Mouse (Mus musculus) stomach, embryonic 15.5 days (tissue): Measurements from ENCODE around the gene Ccdc85b. TPM values are rescaled to one million over a fixed set of nuclear protein-coding genes. Genes with fewer than 3 reads are reported as not detected.
"Not testable (repeated sequence)": the region's sequence is repeated elsewhere in the genome, so short reads cannot be mapped to it uniquely, and the experiment has no call there.

Experiments used
- ATAC-seq: fragments of 200-750 bp; cut with Nextera tagmentation; 2 replicates; pipeline ENCODE4 v1.8.0; 2017; ENCODE audit warnings: low read depth, moderate number of reproducible peaks, moderate TSS enrichment; ENCODE audit not compliant: insufficient read depth, low FRiP score
- H3K27ac ChIP-seq: fragments of 300-500 bp; sonication (generic); 2 replicates; pipeline ENCODE4 v1.5.1; 2015; ENCODE audit warnings: mild to moderate bottlenecking, inconsistent platforms
- H3K27me3 ChIP-seq: fragments of 300-500 bp; sonication (generic); replicated peaks from 2 replicates; pipeline ENCODE4 v1.6.1; 2015; ENCODE audit warnings: inconsistent platforms
- H3K36me3 ChIP-seq: fragments of 300-500 bp; sonication (generic); 2 replicates; pipeline ENCODE4 v1.6.1; 2015; ENCODE audit warnings: inconsistent platforms
- H3K4me1 ChIP-seq: fragments of 300-500 bp; sonication (generic); 2 replicates; pipeline ENCODE4 v1.6.1; 2015; ENCODE audit warnings: inconsistent platforms
- H3K4me2 ChIP-seq: fragments of 300-500 bp; sonication (generic); 2 replicates; pipeline ENCODE4 v1.6.1; 2015; ENCODE audit warnings: mild to moderate bottlenecking, inconsistent platforms
- H3K4me3 ChIP-seq: fragments of 300-500 bp; sonication (generic); replicated peaks from 2 replicates; pipeline ENCODE4 v1.5.1; 2015; ENCODE audit warnings: inconsistent platforms
- H3K9ac ChIP-seq: fragments of 300-500 bp; sonication (generic); 2 replicates; pipeline ENCODE4 v1.6.1; 2015; ENCODE audit warnings: inconsistent platforms
- H3K9me3 ChIP-seq: fragments of 300-500 bp; sonication (generic); 2 replicates; pipeline ENCODE4 v1.6.1; 2016; ENCODE audit warnings: inconsistent platforms
- WGBS: fragments of 180-500 bp; shearing (Covaris S2); methylation state at CpG from one replicate; pipeline ENCODE4 v1.1.7; 2015; 5-methylcytosine and 5-hydroxymethylcytosine counted together
- polyA plus RNA-seq: library from polyadenylated mRNA; unstranded; fragments of >200 nt; fragmentation: Nextera tagmentation; extraction: Ambion mirVana; gene quantifications from 2 replicates; pipeline ENCODE4 v1.2.1, GENCODE M21; 2015

Gene Ccdc85b
- polyA plus RNA-seq, result 11.8 and 11.9 TPM in 2 replicates

DNA sequence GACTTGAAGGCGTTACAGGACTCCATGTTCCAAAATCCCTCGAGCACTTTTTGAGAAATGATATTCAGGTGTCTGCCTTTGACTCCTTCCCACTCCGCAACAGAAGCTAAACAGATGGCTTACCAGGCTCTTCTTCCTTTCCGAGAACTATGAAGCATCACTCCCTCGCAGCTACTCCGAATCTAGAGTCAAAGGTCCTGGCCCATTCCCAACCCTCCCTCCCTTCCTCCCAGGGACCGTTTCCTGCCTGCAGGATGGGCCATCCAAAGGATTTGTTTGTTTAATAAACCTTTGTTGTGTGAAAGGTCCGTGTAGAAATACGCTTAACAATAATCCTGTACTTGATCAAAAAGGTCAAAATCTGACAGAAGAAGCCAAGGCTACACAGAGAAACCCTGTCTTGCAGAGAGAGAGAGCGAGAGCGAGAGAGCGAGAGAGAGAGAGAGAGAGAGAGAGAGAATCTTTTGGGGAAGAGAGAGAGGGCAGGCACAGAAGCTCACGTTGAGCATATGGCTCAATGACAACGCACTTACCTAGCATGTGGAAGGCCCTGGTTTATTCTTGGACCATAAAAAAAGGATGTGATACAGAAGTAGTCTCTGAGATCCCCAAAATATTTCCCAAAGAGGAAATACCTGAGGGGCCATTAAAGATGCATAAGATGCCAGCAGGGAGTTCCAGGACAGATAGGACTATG is at the start of gene Ccdc85b:
Gene Ccdc85b (minus strand): TSS at position 149 of the 697 bp plus-strand sequence.
- Histone ChIP-seq H3K4me3 (peak within 1 kb of the TSS; percentile 75), H3K27ac (peak within 1 kb of the TSS; percentile 93), H3K27me3 (no peaks in the 10 kb centered on the region), H3K9ac (peak within 1 kb of the TSS; percentile 63), H3K4me2 (peak within 1 kb of the TSS; percentile 91), H3K4me1 (peaks cover 34% of the 10 kb centered on the region), H3K9me3 (no peaks in the 10 kb centered on the region), H3K36me3 (peaks cover 7% of the 10 kb centered on the region; the same call in 1 of the 2 replicates)
- 9% methylated on average over 14 of the region's 14 CpGs for WGBS
- ATAC-seq, result no peak; the same call in 1 of the 2 replicates

GRCm38 (mm10) chr19:5503687-5504086 is 46.0 kb upstream of the Ccdc85b start, which contains the start of gene 1700020D05Rik:
TSS of gene 1700020D05Rik (minus strand) at chr19:5503787.
- Histone ChIP-seq H3K27ac (no peak within 1 kb of the TSS), H3K4me1 (no peaks in the 10 kb centered on the region), H3K27me3 (no peaks in the 10 kb centered on the region), H3K4me2 (no peak within 1 kb of the TSS), H3K9me3 (no peaks in the 10 kb centered on the region), H3K9ac (no peak within 1 kb of the TSS), H3K36me3 (no peaks in the 10 kb centered on the region), H3K4me3 (no peak within 1 kb of the TSS)
- no peak for ATAC-seq
- 65% methylated on average over 17 of the region's 17 CpGs for WGBS

DNA sequence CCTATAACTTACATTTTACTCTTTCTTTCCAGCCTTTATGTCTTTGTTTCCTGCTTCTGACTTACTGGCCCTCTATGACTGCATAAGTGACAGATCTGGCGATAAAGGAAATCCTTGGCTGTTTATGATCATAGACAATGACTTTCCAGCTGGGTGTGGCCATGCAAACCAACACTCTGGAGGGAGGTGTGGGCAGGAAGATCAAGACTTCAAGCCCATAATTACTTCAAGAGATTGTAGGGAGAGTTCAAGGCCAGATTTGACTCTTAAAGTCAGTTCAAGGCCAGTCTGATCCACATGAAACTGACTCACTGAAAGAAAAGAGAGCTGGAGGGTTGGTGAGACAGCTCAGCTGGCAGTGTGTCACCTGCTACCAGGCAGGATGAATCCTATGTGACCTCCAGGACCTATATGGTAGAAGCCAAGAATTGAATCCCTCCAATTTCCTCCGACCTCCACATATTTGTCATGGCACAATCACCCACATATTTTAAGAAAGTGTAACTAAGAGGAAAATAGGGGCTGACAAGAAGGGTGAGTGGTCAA is 42.7 kb upstream of the Ccdc85b start:
- H3K4me1 ChIP-seq, result no peaks in the 10 kb centered on the region
- no peak for ATAC-seq

DNA sequence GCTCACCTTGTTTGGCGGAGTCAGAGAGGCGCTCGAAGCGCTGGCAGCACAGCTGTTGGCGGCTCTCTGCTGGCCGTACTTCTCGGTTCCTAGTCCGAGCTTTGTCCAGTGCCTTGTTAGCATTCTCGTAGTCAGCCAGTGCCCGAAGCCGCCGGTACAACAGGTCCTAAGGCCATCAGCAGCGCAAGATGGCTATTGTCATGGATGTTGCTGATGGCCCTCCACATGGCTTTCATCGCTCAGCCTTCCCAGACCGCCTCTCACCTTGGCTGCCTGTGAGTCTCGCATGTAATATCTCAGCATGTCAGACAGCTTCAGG is 38.3 kb upstream of the Ccdc85b start:
- H3K4me2 ChIP-seq, result no peak overlapping the region
- H3K4me1 ChIP-seq, result peaks cover 14% of the 10 kb centered on the region; the same call in 1 of the 2 replicates
- ATAC-seq, result no peak
- H3K27ac ChIP-seq, result no peak overlapping the region
- H3K4me3 ChIP-seq, result no peak overlapping the region
- no peak overlapping the region for H3K9ac ChIP-seq
- H3K27me3 ChIP-seq, result no peaks in the 10 kb centered on the region
- H3K9me3 ChIP-seq, result no peaks in the 10 kb centered on the region
- H3K36me3 ChIP-seq, result peaks cover 31% of the 10 kb centered on the region
- 85% methylated on average over 16 of the region's 16 CpGs for WGBS

More for the DNA sequence above, 42.7 kb upstream of the Ccdc85b start:
- Histone ChIP-seq H3K4me3 (no peak overlapping the region), H3K4me2 (no peak overlapping the region), H3K27me3 (no peaks in the 10 kb centered on the region), H3K9me3 (no peaks in the 10 kb centered on the region), H3K9ac (no peak overlapping the region), H3K27ac (no peak overlapping the region), H3K36me3 (peaks cover 11% of the 10 kb centered on the region; the same call in 1 of the 2 replicates)
- 87% methylated on average over 2 of the region's 2 CpGs for WGBS

GRCm38 (mm10) chr19:5495353-5496051 is 37.8 kb upstream of the Ccdc85b start:
- Histone ChIP-seq H3K4me1 (peaks cover 14% of the 10 kb centered on the region; the same call in 1 of the 2 replicates), H3K4me2 (no peak overlapping the region), H3K36me3 (peaks cover 31% of the 10 kb centered on the region), H3K27me3 (no peaks in the 10 kb centered on the region), H3K9me3 (no peaks in the 10 kb centered on the region), H3K4me3 (no peak overlapping the region), H3K9ac (no peak overlapping the region), H3K27ac (no peak overlapping the region)
- ATAC-seq, result no peak
- 82% methylated on average over 12 of the region's 12 CpGs for WGBS

DNA sequence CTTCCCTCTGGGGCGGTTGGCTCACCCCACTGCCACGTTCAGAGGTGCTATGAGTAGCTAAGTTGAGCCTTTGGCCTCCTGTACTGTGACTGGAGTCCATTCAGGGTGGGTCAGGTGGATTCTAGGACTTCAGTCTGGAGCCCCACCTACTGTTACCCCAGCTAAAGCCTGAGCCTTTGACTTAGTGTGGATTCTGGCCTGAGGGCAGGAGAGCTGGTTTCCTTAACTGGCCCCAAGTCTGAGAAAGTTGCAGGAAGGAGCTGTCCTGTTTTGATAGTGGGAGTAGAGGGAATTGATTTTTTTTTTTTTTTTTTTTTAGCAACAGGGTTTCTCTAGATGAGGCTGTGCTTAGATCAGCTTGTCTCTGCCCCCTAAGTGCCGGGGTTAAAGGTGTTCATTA is 36.6 kb upstream of the Ccdc85b start:
- Histone ChIP-seq H3K27me3 (no peaks in the 10 kb centered on the region), H3K36me3 (peaks cover 31% of the 10 kb centered on the region), H3K4me3 (no peak overlapping the region), H3K4me1 (peaks cover 15% of the 10 kb centered on the region; the same call in 1 of the 2 replicates), H3K4me2 (no peak overlapping the region), H3K9me3 (no peaks in the 10 kb centered on the region), H3K9ac (no peak overlapping the region), H3K27ac (no peak overlapping the region)
- no peak for ATAC-seq
- WGBS, result 77% methylated on average over 3 of the region's 3 CpGs

- 67% methylated on average over 9 of the region's 9 CpGs for WGBS
- not testable (repeated sequence) for H3K4me3 ChIP-seq, H3K4me2 ChIP-seq, H3K27ac ChIP-seq, H3K27me3 ChIP-seq, ATAC-seq, H3K9ac ChIP-seq, H3K9me3 ChIP-seq
- Histone ChIP-seq H3K36me3 (peaks cover 31% of the 10 kb centered on the region), H3K4me1 (peaks cover 20% of the 10 kb centered on the region; the same call in 1 of the 2 replicates)
These were observed 35.6 kb upstream of the Ccdc85b start for GRCm38 (mm10) chr19:5493301-5493721.

DNA sequence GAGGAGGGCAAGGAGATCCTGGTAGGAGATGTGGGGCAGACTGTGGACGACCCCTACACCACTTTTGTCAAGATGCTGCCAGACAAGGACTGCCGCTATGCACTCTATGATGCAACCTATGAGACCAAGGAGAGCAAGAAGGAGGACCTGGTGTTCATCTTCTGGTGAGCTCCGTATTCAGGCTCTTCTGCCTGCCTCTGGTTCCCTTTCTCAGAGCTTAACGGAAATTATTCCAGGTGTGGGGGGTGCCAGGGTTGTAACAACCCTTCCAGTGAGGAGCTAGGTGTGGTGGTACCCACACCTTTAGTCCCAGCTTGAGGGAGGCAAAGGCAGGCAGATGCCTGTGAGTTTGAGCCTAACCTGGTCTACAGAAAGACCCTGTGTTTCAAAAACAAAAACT is 34.9 kb upstream of the Ccdc85b start:
- H3K27ac ChIP-seq, result no peak overlapping the region
- H3K36me3 ChIP-seq, result peaks cover 31% of the 10 kb centered on the region
- ATAC-seq, result no peak
- peaks cover 20% of the 10 kb centered on the region; the same call in 1 of the 2 replicates for H3K4me1 ChIP-seq
- H3K9me3 ChIP-seq, result no peaks in the 10 kb centered on the region
- no peak overlapping the region for H3K4me3 ChIP-seq
- H3K9ac ChIP-seq, result no peak overlapping the region
- H3K4me2 ChIP-seq, result no peak overlapping the region
- 78% methylated on average over 4 of the region's 4 CpGs for WGBS
- no peaks in the 10 kb centered on the region for H3K27me3 ChIP-seq

GRCm38 (mm10) chr19:5490898-5491708 is 33.4 kb upstream of the Ccdc85b start:
- peak; percentile 17; the same call in 1 of the 2 replicates for ATAC-seq
- H3K9ac ChIP-seq, result peak overlapping the region; percentile 99
- peaks cover 35% of the 10 kb centered on the region for H3K4me1 ChIP-seq
- peak overlapping the region; percentile 100 for H3K27ac ChIP-seq
- WGBS, result under 1% methylated on average over 59 of the region's 59 CpGs
- H3K4me3 ChIP-seq, result peak overlapping the region; percentile 98
- no peaks in the 10 kb centered on the region for H3K9me3 ChIP-seq
- peaks cover 31% of the 10 kb centered on the region for H3K36me3 ChIP-seq
- H3K4me2 ChIP-seq, result peak overlapping the region; percentile 50
- H3K27me3 ChIP-seq, result no peaks in the 10 kb centered on the region

- H3K4me1 ChIP-seq, result peaks cover 36% of the 10 kb centered on the region
- no peaks in the 10 kb centered on the region for H3K27me3 ChIP-seq
- peak; percentile 68 for ATAC-seq
- WGBS, result under 1% methylated on average over 61 of the region's 62 CpGs
- peak within 1 kb of the TSS; percentile 100 for H3K27ac ChIP-seq
- H3K36me3 ChIP-seq, result peaks cover 31% of the 10 kb centered on the region
- peak within 1 kb of the TSS; percentile 90 for H3K4me2 ChIP-seq
- no peaks in the 10 kb centered on the region for H3K9me3 ChIP-seq
- peak within 1 kb of the TSS; percentile 99 for H3K9ac ChIP-seq
- peak within 1 kb of the TSS; percentile 98 for H3K4me3 ChIP-seq
These were observed 32.7 kb upstream of the Ccdc85b start, which contains the start of gene Cfl1 for GRCm38 (mm10) chr19:5490313-5490897. TSS of gene Cfl1 (plus strand) at chr19:5490455.

DNA sequence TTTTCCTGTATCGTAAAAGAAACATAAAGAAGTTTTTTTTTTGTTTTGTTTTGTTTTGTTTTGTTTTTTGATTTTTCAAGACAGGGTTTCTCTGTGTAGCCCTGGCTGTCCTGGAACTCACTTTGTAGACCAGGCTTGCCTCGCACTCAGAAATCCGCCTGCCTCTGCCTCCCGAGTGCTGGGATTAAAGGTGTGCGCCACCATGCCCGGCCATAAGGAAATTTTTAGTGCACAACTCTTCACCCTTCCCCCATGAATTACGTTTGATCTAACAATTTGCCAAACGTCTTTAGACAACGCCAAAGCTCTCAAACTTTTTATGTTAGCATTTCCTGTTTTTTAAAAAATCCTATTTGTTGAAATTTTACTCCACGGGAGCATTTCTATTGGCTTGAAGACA is 32.0 kb upstream of the Ccdc85b start:
- peaks cover 36% of the 10 kb centered on the region for H3K4me1 ChIP-seq
- not testable (repeated sequence) for H3K9me3 ChIP-seq, H3K9ac ChIP-seq, ATAC-seq, H3K27me3 ChIP-seq
- H3K4me2 ChIP-seq, result peak overlapping the region; percentile 90
- WGBS, result 40% methylated on average over 10 of the region's 10 CpGs
- H3K36me3 ChIP-seq, result peaks cover 32% of the 10 kb centered on the region
- H3K4me3 ChIP-seq, result peak overlapping the region; percentile 98
- peak overlapping the region; percentile 100 for H3K27ac ChIP-seq
